Mouse (Mus musculus) neural tube, embryonic 15.5 days (tissue): ENCODE measurements around the gene Rbfox1. TPM values are rescaled to one million over a fixed set of nuclear protein-coding genes. Genes with fewer than 3 reads are reported as not detected.

Experiments used
- ATAC-seq: fragments of 200-750 bp; cut with Nextera tagmentation; 2 replicates; pipeline ENCODE4 v1.8.0; 2017; ENCODE audit warnings: mild to moderate bottlenecking, moderate TSS enrichment, moderate library complexity; ENCODE audit not compliant: low FRiP score
- H3K27ac ChIP-seq: fragments of 300-500 bp; sonication (generic); replicated peaks from 2 replicates; pipeline ENCODE4 v1.5.1; 2015; ENCODE audit warnings: mild to moderate bottlenecking, inconsistent platforms
- H3K27me3 ChIP-seq: fragments of 300-500 bp; sonication (generic); replicated peaks from 2 replicates; pipeline ENCODE4 v1.6.1; 2015; ENCODE audit warnings: inconsistent platforms
- H3K36me3 ChIP-seq: fragments of 300-500 bp; sonication (generic); 2 replicates; pipeline ENCODE4 v1.6.1; 2015; ENCODE audit warnings: inconsistent platforms
- H3K4me1 ChIP-seq: fragments of 300-500 bp; sonication (generic); 2 replicates; pipeline ENCODE4 v1.6.1; 2015; ENCODE audit warnings: inconsistent platforms
- H3K4me2 ChIP-seq: fragments of 300-500 bp; sonication (generic); 2 replicates; pipeline ENCODE4 v1.6.1; 2015; ENCODE audit warnings: inconsistent platforms, mild to moderate bottlenecking, moderate library complexity
- H3K4me3 ChIP-seq: fragments of 300-500 bp; sonication (generic); replicated peaks from 2 replicates; pipeline ENCODE4 v1.5.1; 2015; ENCODE audit warnings: mild to moderate bottlenecking, inconsistent platforms
- H3K9ac ChIP-seq: fragments of 300-500 bp; sonication (generic); replicated peaks from 2 replicates; pipeline ENCODE4 v1.6.1; 2015; ENCODE audit warnings: mild to moderate bottlenecking, inconsistent platforms
- H3K9me3 ChIP-seq: fragments of 300-500 bp; sonication (generic); replicated peaks from 2 replicates; pipeline ENCODE4 v1.6.1; 2016; ENCODE audit warnings: inconsistent platforms
- WGBS: fragments of 180-500 bp; shearing (Covaris S2); methylation state at CpG from one replicate; pipeline ENCODE4 v1.1.7; 2015; ENCODE audit warnings: mixed read lengths; 5-methylcytosine and 5-hydroxymethylcytosine counted together
- polyA plus RNA-seq: library from polyadenylated mRNA; unstranded; fragments of >200 nt; fragmentation: Nextera tagmentation; extraction: Ambion mirVana; gene quantifications from 2 replicates; pipeline ENCODE4 v1.2.1, GENCODE M21; 2015

Rbfox1 gene
- polyA plus RNA-seq, 1 experiment from 2014 or later, result 351 TPM

DNA sequence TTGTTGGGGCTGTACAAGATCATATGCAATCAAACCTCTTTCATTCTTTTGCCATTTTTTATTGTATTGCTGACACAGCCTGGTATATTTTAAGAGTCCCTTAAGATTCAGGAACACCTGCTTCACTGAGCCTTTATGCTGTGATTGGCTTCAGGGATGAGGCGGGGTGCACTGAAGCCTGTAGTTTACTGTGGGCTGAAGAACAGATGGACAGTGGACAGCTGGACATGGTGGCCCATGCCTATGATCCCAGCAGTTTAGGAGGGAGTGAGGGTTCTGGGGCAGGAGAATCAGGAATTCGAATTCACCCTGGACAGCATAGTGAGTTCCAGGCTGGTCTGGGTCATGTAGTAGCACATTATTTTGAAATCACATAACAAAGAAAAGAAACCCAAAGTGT is 1198.8 kb downstream of the Rbfox1 start:
- H3K4me1 ChIP-seq, result peaks cover 33% of the 10 kb centered on the region
- H3K9ac ChIP-seq, result no peak overlapping the region
- 80% methylated on average over 2 of the region's 2 CpGs for WGBS
- no peaks in the 10 kb centered on the region for H3K27me3 ChIP-seq
- no peak for ATAC-seq
- no peak overlapping the region for H3K27ac ChIP-seq
- no peak overlapping the region for H3K4me3 ChIP-seq
- H3K9me3 ChIP-seq, result no peaks in the 10 kb centered on the region
- no peak overlapping the region for H3K4me2 ChIP-seq
- no peaks in the 10 kb centered on the region for H3K36me3 ChIP-seq

DNA sequence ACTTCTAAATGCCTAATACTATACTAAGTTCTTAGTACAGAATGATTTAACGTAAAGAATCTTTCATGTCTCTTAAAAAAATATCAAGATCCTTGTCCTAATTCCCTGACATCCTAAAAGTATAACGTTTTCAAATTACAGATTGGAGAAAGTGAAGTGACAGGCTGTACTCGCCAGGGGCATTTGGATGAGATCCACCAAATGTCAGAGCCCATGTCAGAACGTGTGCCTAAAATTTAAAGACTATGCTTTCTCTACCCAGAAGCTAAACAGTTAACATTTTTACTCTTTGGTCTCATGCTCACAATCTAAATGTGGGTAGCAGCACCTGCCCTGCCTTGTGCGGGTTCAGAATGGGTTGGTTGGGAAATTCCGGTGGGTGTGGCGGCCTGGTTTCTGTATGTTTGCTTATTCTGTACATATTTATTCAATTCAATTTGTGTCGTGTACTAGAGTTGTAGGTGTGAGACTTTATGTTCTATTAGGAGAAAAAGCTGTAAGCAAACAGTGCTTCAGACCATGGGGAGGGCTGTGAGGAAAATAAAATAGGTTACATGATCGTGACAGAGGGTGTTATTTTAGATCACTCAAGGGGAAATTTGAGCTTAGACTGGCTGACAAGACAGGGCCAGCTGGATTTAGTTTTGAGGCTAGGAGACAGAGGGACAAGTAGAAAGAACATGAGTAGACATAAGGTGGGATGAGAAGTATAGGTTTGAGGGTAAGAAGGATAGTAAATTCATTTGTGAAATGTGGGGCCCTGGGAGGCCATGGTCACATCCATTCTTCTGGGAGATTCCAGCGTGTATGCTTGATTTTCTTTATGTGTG is 1203.7 kb downstream of the Rbfox1 start:
- whole genome bisulfite sequencing, result 77% methylated on average over 10 of the region's 10 CpGs
- Histone ChIP-seq H3K4me1 (peaks cover 12% of the 10 kb centered on the region; the same call in 1 of the 2 replicates), H3K27ac (no peak overlapping the region), H3K9ac (no peak overlapping the region), H3K27me3 (no peaks in the 10 kb centered on the region), H3K4me2 (no peak overlapping the region), H3K9me3 (no peaks in the 10 kb centered on the region), H3K4me3 (no peak overlapping the region), H3K36me3 (no peaks in the 10 kb centered on the region)
- no peak for ATAC-seq

DNA sequence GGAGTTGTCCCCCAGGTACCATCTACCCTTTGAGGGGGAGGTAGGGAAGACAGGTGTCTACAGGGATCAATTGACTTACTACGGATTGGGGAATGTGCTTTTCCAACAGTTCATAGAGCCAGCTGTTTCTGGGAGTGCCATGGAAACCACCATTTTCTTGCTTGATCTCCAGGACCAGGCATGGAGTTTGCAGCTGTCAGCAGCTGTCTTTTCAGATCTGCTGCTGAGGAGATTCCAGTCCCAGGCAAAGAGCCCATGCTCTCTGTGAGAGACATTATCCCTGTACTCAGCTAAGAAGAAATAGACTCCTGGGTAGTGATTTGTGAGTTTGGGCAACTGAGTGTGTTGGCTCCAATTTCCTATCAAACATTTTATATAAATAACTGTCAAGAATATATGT is 1204.3 kb downstream of the Rbfox1 start:
- no peaks in the 10 kb centered on the region for H3K9me3 ChIP-seq
- no peak overlapping the region for H3K9ac ChIP-seq
- H3K27ac ChIP-seq, result no peak overlapping the region
- H3K4me3 ChIP-seq, result no peak overlapping the region
- H3K36me3 ChIP-seq, result no peaks in the 10 kb centered on the region
- H3K4me1 ChIP-seq, result peaks cover 12% of the 10 kb centered on the region; the same call in 1 of the 2 replicates
- 43% methylated on average over 1 of the region's 1 CpGs for WGBS
- ATAC-seq, result no peak
- no peaks in the 10 kb centered on the region for H3K27me3 ChIP-seq
- H3K4me2 ChIP-seq, result no peak overlapping the region

DNA sequence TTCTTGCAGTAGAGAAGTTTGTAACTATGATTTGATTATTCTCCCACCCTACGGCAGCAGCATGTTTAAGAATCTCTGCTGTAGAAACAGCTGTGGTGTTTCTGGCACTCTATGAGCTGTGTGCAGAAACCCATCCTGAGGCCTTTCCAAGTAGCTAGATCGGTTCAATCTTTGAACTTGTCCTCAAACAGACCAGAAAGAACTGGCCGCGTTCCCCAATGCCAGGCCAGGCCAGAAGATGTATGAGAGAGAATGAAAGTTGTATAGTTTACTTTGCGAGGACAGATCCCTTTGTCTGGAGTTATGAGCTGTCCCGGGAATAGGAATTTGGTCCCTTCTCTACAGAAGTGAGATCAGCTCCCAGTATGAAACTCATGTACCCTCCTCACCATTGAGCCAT is 1205.0 kb downstream of the Rbfox1 start:
- Histone ChIP-seq H3K27ac (no peak overlapping the region), H3K27me3 (no peaks in the 10 kb centered on the region), H3K36me3 (no peaks in the 10 kb centered on the region), H3K4me1 (peaks cover 12% of the 10 kb centered on the region; the same call in 1 of the 2 replicates), H3K9ac (no peak overlapping the region), H3K4me3 (no peak overlapping the region), H3K4me2 (no peak overlapping the region), H3K9me3 (no peaks in the 10 kb centered on the region)
- no peak for ATAC-seq
- 89% methylated on average over 6 of the region's 6 CpGs for WGBS

DNA sequence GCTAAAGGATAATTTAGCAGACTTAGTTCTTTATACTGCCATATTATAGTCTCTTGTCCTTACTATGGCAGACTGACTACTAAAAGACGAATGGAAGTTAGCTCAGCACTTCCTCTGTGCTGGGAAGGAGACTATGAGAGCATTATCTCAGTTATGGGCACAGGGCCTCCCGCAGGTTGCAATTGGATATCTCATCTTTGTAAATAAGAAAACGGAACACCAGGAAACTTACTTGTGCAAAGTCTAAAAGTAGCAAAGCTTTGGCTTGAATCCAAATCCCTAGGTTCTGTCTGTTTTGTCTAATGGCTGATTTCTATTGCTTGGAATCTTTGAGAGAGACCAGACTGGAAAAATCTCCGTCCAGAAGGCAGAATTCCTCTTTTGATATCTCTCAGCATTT is 1207.7 kb downstream of the Rbfox1 start:
- Histone ChIP-seq H3K4me1 (peaks cover 11% of the 10 kb centered on the region; the same call in 1 of the 2 replicates), H3K4me2 (no peak overlapping the region), H3K4me3 (no peak overlapping the region), H3K9me3 (no peaks in the 10 kb centered on the region), H3K27ac (no peak overlapping the region), H3K36me3 (no peaks in the 10 kb centered on the region), H3K9ac (no peak overlapping the region), H3K27me3 (no peaks in the 10 kb centered on the region)
- 73% methylated on average over 4 of the region's 4 CpGs for WGBS
- no peak for ATAC-seq

DNA sequence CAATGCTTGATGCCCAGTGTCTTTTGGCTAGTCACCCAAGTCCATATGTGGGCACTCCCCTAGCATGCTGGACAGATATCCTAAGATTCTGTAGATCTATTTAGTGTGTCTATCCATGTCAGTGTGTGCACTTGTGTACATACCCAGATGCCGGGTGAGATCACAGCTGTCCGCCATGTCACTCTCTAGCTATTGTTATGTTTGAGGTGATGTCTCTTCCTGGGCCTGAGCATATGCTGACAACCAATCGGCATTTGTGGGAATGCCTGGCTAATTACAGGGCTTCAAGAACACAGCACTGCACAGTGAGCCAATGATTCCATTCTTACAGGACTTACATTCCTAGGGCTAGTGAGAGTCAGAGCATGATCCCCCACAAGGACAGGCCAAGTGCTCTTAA is 1208.5 kb downstream of the Rbfox1 start:
- Histone ChIP-seq H3K9ac (no peak overlapping the region), H3K9me3 (no peaks in the 10 kb centered on the region), H3K27ac (no peak overlapping the region), H3K4me1 (peaks cover 7% of the 10 kb centered on the region; the same call in 1 of the 2 replicates), H3K27me3 (no peaks in the 10 kb centered on the region), H3K4me2 (no peak overlapping the region), H3K4me3 (no peak overlapping the region), H3K36me3 (no peaks in the 10 kb centered on the region)
- no peak for ATAC-seq
- 88% methylated on average over 3 of the region's 3 CpGs for WGBS

DNA sequence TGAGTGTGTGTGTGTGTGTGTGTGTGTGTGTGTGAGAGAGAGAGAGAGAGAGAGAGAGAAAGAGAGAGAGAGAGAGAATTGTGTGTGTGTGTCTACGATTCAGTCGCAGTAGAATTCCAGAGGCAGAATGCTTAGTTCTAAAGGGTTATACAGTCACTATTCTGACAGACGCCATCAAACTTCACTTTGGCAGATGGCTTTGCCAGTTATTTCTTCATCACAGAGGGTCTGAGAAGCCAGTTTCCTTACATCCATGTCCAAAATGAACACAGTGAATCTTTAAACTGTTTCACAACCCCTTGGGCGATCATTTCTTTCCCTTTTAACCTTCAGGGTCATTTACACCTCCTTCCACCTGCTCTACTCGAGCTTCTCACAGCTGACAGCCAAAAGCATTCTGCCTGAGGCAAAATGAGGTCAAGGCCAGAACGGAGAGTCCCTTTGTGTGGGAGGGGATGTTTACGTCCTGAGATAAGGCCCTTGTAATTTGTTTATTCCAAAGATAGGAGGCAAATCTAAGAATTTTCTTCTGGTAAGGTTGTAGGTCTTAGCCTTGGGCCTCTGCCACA is 1209.1 kb downstream of the Rbfox1 start:
- no peaks in the 10 kb centered on the region for H3K36me3 ChIP-seq
- no peaks in the 10 kb centered on the region for H3K9me3 ChIP-seq
- 72% methylated on average over 7 of the region's 7 CpGs for WGBS
- no peak for ATAC-seq
- no peak overlapping the region for H3K9ac ChIP-seq
- no peak overlapping the region for H3K4me2 ChIP-seq
- H3K27ac ChIP-seq, result no peak overlapping the region
- H3K27me3 ChIP-seq, result no peaks in the 10 kb centered on the region
- peaks cover under 1% of the 10 kb centered on the region; the same call in 1 of the 2 replicates for H3K4me1 ChIP-seq
- no peak overlapping the region for H3K4me3 ChIP-seq

DNA sequence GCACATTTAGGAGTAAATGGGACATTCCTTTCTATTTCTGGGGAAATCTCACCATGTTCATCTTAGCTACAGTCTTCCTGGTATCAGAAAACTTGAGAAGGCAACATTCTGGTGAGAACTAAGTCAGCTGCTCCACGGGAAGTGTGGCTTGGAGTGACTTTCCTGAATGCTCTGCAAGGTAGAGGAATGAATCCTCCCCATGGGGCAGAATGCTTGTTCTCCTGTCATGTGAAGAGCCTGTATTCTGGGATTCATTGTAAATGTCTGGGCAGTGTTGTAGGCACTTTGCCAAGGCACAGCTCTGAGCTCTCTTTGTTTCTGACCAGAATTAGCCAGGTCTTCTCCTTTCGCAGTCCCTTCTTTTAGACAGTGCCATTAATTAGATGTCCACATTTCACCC is 1211.9 kb downstream of the Rbfox1 start:
- H3K9ac ChIP-seq, result no peak overlapping the region
- H3K9me3 ChIP-seq, result no peaks in the 10 kb centered on the region
- peaks cover 5% of the 10 kb centered on the region for H3K4me1 ChIP-seq
- no peak for ATAC-seq
- no peak overlapping the region for H3K27ac ChIP-seq
- H3K4me2 ChIP-seq, result no peak overlapping the region
- no peaks in the 10 kb centered on the region for H3K36me3 ChIP-seq
- H3K27me3 ChIP-seq, result no peaks in the 10 kb centered on the region
- H3K4me3 ChIP-seq, result no peak overlapping the region
- WGBS, result 63% methylated on average over 2 of the region's 2 CpGs

DNA sequence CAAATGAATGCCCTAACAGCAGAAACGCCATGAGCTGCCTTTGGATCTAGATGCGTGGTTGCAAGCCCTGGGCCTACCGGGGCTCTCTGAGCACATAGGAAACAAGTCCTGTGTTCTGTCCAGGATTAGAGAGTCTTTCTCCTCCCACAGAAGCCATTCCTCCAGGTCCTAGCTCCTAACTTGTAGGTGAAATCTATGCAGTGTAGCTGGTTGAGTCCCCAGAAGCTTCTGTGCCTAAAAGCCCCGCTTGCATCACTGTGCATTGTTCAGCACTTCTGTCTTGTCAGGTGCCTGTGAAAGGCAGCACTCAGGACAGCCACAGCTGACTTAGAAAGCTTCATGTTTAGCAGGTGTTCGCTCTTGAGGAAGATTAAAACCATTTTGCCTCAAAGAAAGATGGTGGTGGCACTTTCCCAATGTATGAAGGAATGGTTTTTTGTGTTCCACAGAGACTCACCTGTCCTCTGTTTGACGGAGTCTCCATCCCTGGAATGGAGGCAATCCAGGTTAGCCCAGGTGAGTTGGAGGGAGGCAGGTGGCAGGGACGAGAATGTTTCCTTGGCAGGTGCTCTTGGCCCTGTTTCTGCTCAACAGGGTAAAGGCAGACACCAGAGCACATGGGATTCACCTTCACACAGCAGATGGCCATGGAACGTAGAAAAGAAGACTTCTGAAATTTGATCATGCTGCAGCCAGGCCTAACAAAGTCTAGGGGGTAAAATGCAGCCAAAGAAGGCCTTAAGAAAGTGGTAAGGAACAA is 1213.0 kb downstream of the Rbfox1 start:
- Histone ChIP-seq H3K27ac (no peak overlapping the region), H3K4me2 (no peak overlapping the region), H3K9ac (no peak overlapping the region), H3K27me3 (no peaks in the 10 kb centered on the region), H3K4me1 (peaks cover 5% of the 10 kb centered on the region), H3K36me3 (no peaks in the 10 kb centered on the region), H3K4me3 (no peak overlapping the region), H3K9me3 (no peaks in the 10 kb centered on the region)
- WGBS, result 93% methylated on average over 8 of the region's 8 CpGs
- no peak for ATAC-seq

DNA sequence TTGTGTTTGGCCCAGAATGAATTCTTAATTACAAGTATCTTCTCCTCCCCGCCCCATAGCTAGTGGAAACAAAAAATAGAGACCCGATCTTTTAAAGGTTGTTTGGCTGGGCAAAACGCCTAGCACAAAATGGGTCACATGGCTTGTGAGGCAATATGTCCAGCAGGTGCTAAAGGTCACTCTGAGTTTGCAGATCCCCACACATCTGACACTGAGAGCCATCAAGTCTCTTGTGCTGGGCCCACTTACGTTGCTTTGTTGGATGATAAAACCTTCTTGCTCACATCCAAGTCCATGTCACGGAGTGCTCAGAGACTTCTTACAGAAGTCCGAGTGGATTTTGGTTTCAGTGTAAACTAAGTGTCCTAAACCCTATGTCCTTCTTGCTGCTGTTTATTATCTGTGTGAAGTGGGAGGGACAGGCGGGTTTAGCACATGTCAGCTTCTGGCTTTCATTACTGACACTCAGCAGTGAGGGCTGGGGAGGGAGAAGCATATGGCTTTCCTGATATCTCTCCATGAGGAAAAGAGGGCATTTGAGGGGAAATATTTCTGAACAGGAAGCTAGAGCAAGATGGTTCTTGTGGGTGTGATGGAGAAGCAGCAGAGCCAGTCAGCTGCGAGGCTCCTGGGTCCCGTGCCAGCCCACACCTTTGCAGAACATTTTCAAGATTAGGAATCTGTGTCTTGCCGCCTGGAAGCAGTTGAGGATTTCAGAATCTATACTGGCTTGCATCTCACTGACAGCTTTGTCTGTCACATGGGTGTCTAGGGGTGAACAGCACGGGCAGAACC is 1214.5 kb downstream of the Rbfox1 start:
- H3K4me1 ChIP-seq, result peaks cover 8% of the 10 kb centered on the region; the same call in 1 of the 2 replicates
- H3K36me3 ChIP-seq, result no peaks in the 10 kb centered on the region
- H3K9ac ChIP-seq, result no peak overlapping the region
- H3K4me3 ChIP-seq, result no peak overlapping the region
- H3K27ac ChIP-seq, result no peak overlapping the region; the same call in 1 of the 2 replicates
- no peak for ATAC-seq
- no peak overlapping the region for H3K4me2 ChIP-seq
- WGBS, result 80% methylated on average over 11 of the region's 11 CpGs
- no peaks in the 10 kb centered on the region for H3K9me3 ChIP-seq
- H3K27me3 ChIP-seq, result no peaks in the 10 kb centered on the region

DNA sequence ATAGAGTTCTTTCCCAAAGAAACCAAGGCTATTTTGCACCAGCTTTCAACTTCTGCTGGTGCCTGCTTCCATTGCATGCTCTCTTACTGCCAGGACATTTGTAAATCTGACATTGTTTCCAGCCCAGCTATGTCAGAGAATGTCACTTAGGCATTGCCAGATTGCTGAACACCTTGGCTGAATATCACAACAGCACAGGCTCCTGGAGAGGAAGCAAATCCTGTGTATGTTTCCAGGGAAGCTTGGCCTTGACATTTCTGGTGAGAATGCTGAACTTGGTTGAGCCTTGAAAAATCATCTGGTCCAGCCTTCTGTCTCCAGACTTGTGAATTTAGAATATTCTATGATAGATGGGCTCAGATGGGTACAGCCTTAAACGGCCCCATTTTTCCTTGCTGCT is 1217.3 kb downstream of the Rbfox1 start:
- Histone ChIP-seq H3K36me3 (no peaks in the 10 kb centered on the region), H3K4me3 (no peak overlapping the region), H3K4me2 (no peak overlapping the region), H3K27me3 (no peaks in the 10 kb centered on the region), H3K4me1 (peaks cover 11% of the 10 kb centered on the region), H3K27ac (no peak overlapping the region), H3K9ac (no peak overlapping the region), H3K9me3 (no peaks in the 10 kb centered on the region)
- ATAC-seq, result no peak
- 84% methylated on average over 1 of the region's 1 CpGs for WGBS
